7 mouse cellular contexts compared by ENCODE assay signal in the genomic region with DNA sequence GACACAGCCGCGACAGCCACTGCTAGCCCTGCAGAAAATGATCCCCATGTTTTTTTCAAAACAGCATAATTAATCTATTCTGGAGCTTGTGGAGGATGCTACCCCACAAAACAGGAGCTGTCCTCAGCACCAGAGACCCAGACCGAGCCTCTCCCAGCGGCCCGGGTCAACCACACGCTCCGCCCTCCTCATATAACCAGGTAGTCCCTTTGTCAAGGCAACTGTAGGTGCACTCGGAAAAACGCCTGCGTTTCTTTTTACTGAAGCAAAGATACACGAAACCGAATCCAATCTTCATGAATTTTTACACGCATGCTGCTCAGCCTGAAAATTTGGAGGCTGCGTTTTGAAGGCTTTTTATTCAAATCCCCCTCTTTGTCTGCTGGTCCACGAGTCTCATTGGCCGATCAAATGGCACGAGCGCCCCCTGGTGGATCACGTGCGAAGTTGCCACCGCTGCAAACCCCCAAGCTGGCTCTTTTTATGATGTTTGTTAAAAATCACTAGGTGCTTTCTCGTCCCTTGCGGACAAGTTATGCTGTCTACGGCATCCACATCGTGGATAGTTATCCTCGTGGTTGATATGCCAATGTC. TPM values are rescaled to one million over a fixed set of nuclear protein-coding genes. Genes with fewer than 3 reads are reported as not detected.
DNase-seq lines count a peak whose midpoint lies in the region; ATAC-seq and TF ChIP-seq lines count a peak whose summit lies in the region.

No protein-coding gene starts in this region.

- H3K27me3 ChIP-seq in intestine, embryonic 16.5 days (replicated peaks; ENCODE audit: control insufficient read depth, insufficient read depth, low read length), result peaks cover 5% of the 10 kb centered on the region
- H3K27me3 ChIP-seq in midbrain, embryonic 11.5 days (ENCODE audit: control insufficient read depth, insufficient read depth, low read length), result peaks cover 24% of the 10 kb centered on the region; the same call in 1 of the 2 replicates
- H3K27me3 ChIP-seq in small intestine, adult 2 months (ENCODE audit: control insufficient read depth, insufficient read depth, low read length), result peaks cover 5% of the 10 kb centered on the region; the same call in 1 of the 2 replicates

- WGBS in intestine, embryonic 16.5 days, result under 1% methylated on average over 26 of the region's 26 CpGs
- WGBS in midbrain, embryonic 11.5 days, result under 1% methylated on average over 26 of the region's 26 CpGs
- 2% methylated on average over 26 of the region's 26 CpGs for WGBS in small intestine, adult 2 months

- peak; percentile 86 for DNase-seq in adrenal gland, adult 18-20 months (ENCODE audit: low spot score in 2 of 2)
- DNase-seq in embryo, embryonic 10 days (ENCODE audit: low spot score), result peak; percentile 92
- peak; percentile 5 for DNase-seq in gonadal fat pad, adult 2 months (ENCODE audit: low read depth)
- peak; percentile 88 to 91 for DNase-seq in left cerebral cortex, postnatal 25 days (ENCODE audit: low spot score in 2 of 2)
- DNase-seq in midbrain, embryonic 11.5 days (ENCODE audit: low spot score, missing footprints), result peak; percentile 99

- H3K4me1 ChIP-seq in intestine, embryonic 16.5 days (ENCODE audit: control insufficient read depth, insufficient read depth, low read length), result peaks cover 7% of the 10 kb centered on the region
- H3K4me1 ChIP-seq in midbrain, embryonic 11.5 days (ENCODE audit: control insufficient read depth, insufficient read depth, low read length), result peaks cover 25% of the 10 kb centered on the region
- H3K4me1 ChIP-seq in small intestine, adult 2 months (ENCODE audit: control insufficient read depth, insufficient read depth, insufficient read length, low read length), result peaks cover 7% of the 10 kb centered on the region

- H3K4me3 ChIP-seq in intestine, embryonic 16.5 days (ENCODE audit: low read length), result peak overlapping the region; percentile 44
- H3K4me3 ChIP-seq in midbrain, embryonic 11.5 days (ENCODE audit: low read depth, low read length), result peak overlapping the region; percentile 21
- peak overlapping the region; percentile 27; the same call in 1 of the 2 replicates for H3K4me3 ChIP-seq in small intestine, adult 2 months (ENCODE audit: low read depth, low read length)

- peak; percentile 90 for ATAC-seq in intestine, embryonic 16.5 days
- peak; percentile 71 for ATAC-seq in midbrain, embryonic 11.5 days (ENCODE audit: low FRiP score)

- H3K27ac ChIP-seq in intestine, embryonic 16.5 days (ENCODE audit: low read length), result no peak overlapping the region
- H3K27ac ChIP-seq in midbrain, embryonic 11.5 days (ENCODE audit: low read depth, low read length), result peak overlapping the region; percentile 52
- no peak overlapping the region for H3K27ac ChIP-seq in small intestine, adult 2 months (ENCODE audit: insufficient read depth, low read depth, low read length)

- no peaks in the 10 kb centered on the region for H3K36me3 ChIP-seq in intestine, embryonic 16.5 days (ENCODE audit: control insufficient read depth, insufficient read depth, low read length)
- H3K36me3 ChIP-seq in midbrain, embryonic 11.5 days (ENCODE audit: control insufficient read depth, insufficient read depth, low read length), result no peaks in the 10 kb centered on the region
- H3K36me3 ChIP-seq in small intestine, adult 2 months (ENCODE audit: control insufficient read depth, insufficient read depth, low read length), result no peaks in the 10 kb centered on the region

- intact Hi-C loops in left cerebral cortex, postnatal 25 days (cut with DNase I), result loop anchor here (1.0 to 10.0 kb wide), 3 partner anchors 142 to 1228 kb away; no protein-coding TSS in a partner anchor

- no peak overlapping the region; the same call in 1 of the 2 replicates for H3K9ac ChIP-seq in intestine, embryonic 16.5 days (ENCODE audit: low read depth, low read length)
- peak overlapping the region; percentile 58 for H3K9ac ChIP-seq in midbrain, embryonic 11.5 days (ENCODE audit: low read length)

- no peak; the same call in 1 of the 2 replicates for TF ChIP-seq POLR2A in small intestine, adult 2 months (IDR thresholded peaks at IDR 0.05; ENCODE audit: low read depth, low read length)

- H3K4me2 ChIP-seq in intestine, embryonic 16.5 days (ENCODE audit: low read depth, low read length), result peak overlapping the region; percentile 72
- peak overlapping the region; percentile 55 for H3K4me2 ChIP-seq in midbrain, embryonic 11.5 days

- TF ChIP-seq CTCF in small intestine, adult 2 months (IDR thresholded peaks at IDR 0.05; ENCODE audit: extremely low read depth, insufficient read length, insufficient replicate concordance, low read depth, low read length), result peak; percentile 97

- no peaks in the 10 kb centered on the region for H3K9me3 ChIP-seq in intestine, embryonic 16.5 days (ENCODE audit: control insufficient read depth, low read length)
- no peaks in the 10 kb centered on the region for H3K9me3 ChIP-seq in midbrain, embryonic 11.5 days (ENCODE audit: control insufficient read depth, low read length)

RNA-seq across cellular contexts. Expression of a gene that starts 39.3 kb away (rescaled TPM):
- under 1 TPM; 0.27 to 0.35 TPM for total RNA-seq in adrenal gland, adult 18-20 months (2021)
- polyA plus RNA-seq in gonadal fat pad, adult 2 months (2012; rRNA removed), result 0.10 and 0.38 TPM in 2 replicates
- 0.34 TPM in 2 replicates for polyA plus RNA-seq in intestine, embryonic 16.5 days (2015; fragmentation: Nextera tagmentation; extraction: Ambion mirVana)
- total RNA-seq in left cerebral cortex, postnatal 25 days (2021), result 1 to 10 TPM; 2.6 to 4.4 TPM
- polyA plus RNA-seq in midbrain, embryonic 11.5 days (2014; fragmentation: Nextera tagmentation; extraction: Ambion mirVana), result 0.18 and 0.44 TPM in 2 replicates
- 0.81 and 2.1 TPM in 2 replicates for polyA plus RNA-seq in small intestine, adult 2 months (2012; rRNA removed)

Comparison
In these comparisons a context has a peak if more than half of its experiments do, and no peak if none do; other contexts are left out.
1. DNase-seq: peak in every context shown above with its lines; median percentile 99 in midbrain, embryonic 11.5 days; 92 in embryo, embryonic 10 days; 90 in left cerebral cortex, postnatal 25 days; 86 in adrenal gland, adult 18-20 months; 5 in gonadal fat pad, adult 2 months.